Mouse (Mus musculus) left cerebral cortex, postnatal 25 days (tissue): ENCODE data around the gene Vav3. TPM values are rescaled to one million over a fixed set of nuclear protein-coding genes. Genes with fewer than 3 reads are reported as not detected.

Source experiments
- DNase-seq, 2 experiments: peaks; one replicate each; pipeline ENCODE4 v3.0.0; 2022; ENCODE audit warnings: low spot score in 2 of 2, mixed read lengths in 1 of 2
- intact Hi-C: fragments of 180-260 bp; cut with DNase I; formaldehyde crosslinking; loops from one replicate; pipeline ENCODE4 v1.15.1; 2025
- total RNA-seq, 2 experiments: library from RNA; stranded (reverse); gene quantifications; 2 replicates each; pipeline ENCODE4 v1.2.3; 2021

The Vav3 gene
- total RNA-seq, 2 experiments from 2014 or later: 6.6 to 6.7 TPM

- intact Hi-C loops: no loop called here
- DNase-seq: no peak
Measured at GRCm38 (mm10) chr3:109351956-109352684, 11.7 kb downstream of the Vav3 start.

- DNase-seq: no peak
- intact Hi-C loops: no loop called here
Measured at GRCm38 (mm10) chr3:109352690-109353089, 12.2 kb downstream of the Vav3 start.

- intact Hi-C loops: no loop called here
- DNase-seq: no peak
Measured at GRCm38 (mm10) chr3:109353814-109354213, 13.4 kb downstream of the Vav3 start.

- DNase-seq: no peak
- intact Hi-C loops: no loop called here
Measured at GRCm38 (mm10) chr3:109355158-109355557, 14.7 kb downstream of the Vav3 start.

- no peak for DNase-seq
- intact Hi-C loops: no loop called here
Measured at GRCm38 (mm10) chr3:109360746-109361145, 20.3 kb downstream of the Vav3 start.

GRCm38 (mm10) chr3:109361882-109362281, 21.4 kb downstream of the Vav3 start:
- intact Hi-C loops: no loop called here

GRCm38 (mm10) chr3:109362310-109362709, 21.9 kb downstream of the Vav3 start:
- intact Hi-C loops: no loop called here
- DNase-seq: no peak

More at GRCm38 (mm10) chr3:109361882-109362281, 21.4 kb downstream of the Vav3 start:
- DNase-seq: no peak

- intact Hi-C loops: no loop called here
- no peak for DNase-seq
Measured at GRCm38 (mm10) chr3:109363522-109363921, 23.1 kb downstream of the Vav3 start.

GRCm38 (mm10) chr3:109365875-109366274, 25.4 kb downstream of the Vav3 start:
- intact Hi-C loops: no loop called here
- no peak for DNase-seq

- DNase-seq: no peak
- intact Hi-C loops: no loop called here
Measured at GRCm38 (mm10) chr3:109366411-109366851, 26.0 kb downstream of the Vav3 start.

- peak; percentile 19 to 49 for DNase-seq
- intact Hi-C loops: no loop called here
Measured at GRCm38 (mm10) chr3:109368383-109369289, 28.2 kb downstream of the Vav3 start.

- DNase-seq: no peak
- intact Hi-C loops: no loop called here
Measured at GRCm38 (mm10) chr3:109371576-109371975, 31.1 kb downstream of the Vav3 start.

GRCm38 (mm10) chr3:109372678-109373077, 32.2 kb downstream of the Vav3 start:
- no peak for DNase-seq
- intact Hi-C loops: no loop called here

- no peak for DNase-seq
- intact Hi-C loops: no loop called here
Measured at GRCm38 (mm10) chr3:109378278-109378677, 37.8 kb downstream of the Vav3 start.

GRCm38 (mm10) chr3:109378684-109379083, 38.2 kb downstream of the Vav3 start:
- no peak for DNase-seq
- intact Hi-C loops: no loop called here

GRCm38 (mm10) chr3:109388730-109389129, 48.3 kb downstream of the Vav3 start:
- intact Hi-C loops: no loop called here
- DNase-seq: no peak

GRCm38 (mm10) chr3:109401527-109401926, 61.1 kb downstream of the Vav3 start:
- DNase-seq: no peak
- intact Hi-C loops: no loop called here

- intact Hi-C loops: no loop called here
- DNase-seq: no peak
Measured at GRCm38 (mm10) chr3:109411294-109411693, 70.8 kb downstream of the Vav3 start.

GRCm38 (mm10) chr3:109420403-109420802, 80.0 kb downstream of the Vav3 start:
- DNase-seq: no peak
- intact Hi-C loops: no loop called here

GRCm38 (mm10) chr3:109421019-109421418, 80.6 kb downstream of the Vav3 start:
- intact Hi-C loops: no loop called here
- peak in 1 of 2 experiments; percentile 9 for DNase-seq
